Mouse (Mus musculus) monocyte, adult 2 months (primary cell): ENCODE measurements around the gene Arpin.

Experiments used
- DNase-seq, 2 experiments: peaks; one replicate each; pipeline ENCODE4 v3.0.0; 2022; ENCODE audit warnings: low spot score in 2 of 2, low read depth in 1 of 2

The Arpin gene

DNA sequence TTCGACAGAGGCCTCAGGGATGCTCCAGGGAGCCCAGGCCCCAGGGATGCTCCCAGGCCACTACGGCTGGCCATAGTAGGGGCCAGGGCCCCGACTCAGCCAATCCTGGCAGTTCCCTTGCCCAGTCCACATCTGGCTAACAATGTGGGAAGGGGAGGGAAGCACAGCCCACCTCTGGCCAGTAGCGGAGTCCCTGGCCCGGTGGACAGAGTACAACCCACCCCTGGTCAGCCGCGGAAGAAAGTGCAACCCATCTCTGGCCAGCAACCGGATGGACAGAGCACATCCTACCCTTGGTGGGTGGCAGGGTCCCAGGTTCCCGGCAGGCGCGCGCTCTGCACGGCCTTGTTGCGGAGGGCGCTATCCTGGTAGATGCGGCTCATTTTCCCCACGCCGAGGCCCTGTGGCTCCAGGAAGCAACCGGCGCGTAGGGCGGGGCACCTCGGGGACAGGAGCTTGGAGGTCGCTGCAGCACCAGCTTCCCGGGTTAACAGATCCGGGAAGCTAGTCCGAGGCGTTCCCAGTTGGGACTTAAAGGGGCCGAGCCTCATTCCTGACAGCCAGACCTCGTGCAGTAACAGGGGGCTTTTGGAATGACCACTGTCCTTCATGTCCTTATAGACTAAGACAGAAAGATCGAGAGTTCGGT, at the start of gene Arpin:
Arpin (minus strand) TSS at position 498 of the 649 bp plus-strand sequence.
- no peak for DNase-seq

- no peak for DNase-seq
These were observed 40.2 kb upstream of the Arpin start for GRCm38 (mm10) chr7:79975316-79975715.

DNA sequence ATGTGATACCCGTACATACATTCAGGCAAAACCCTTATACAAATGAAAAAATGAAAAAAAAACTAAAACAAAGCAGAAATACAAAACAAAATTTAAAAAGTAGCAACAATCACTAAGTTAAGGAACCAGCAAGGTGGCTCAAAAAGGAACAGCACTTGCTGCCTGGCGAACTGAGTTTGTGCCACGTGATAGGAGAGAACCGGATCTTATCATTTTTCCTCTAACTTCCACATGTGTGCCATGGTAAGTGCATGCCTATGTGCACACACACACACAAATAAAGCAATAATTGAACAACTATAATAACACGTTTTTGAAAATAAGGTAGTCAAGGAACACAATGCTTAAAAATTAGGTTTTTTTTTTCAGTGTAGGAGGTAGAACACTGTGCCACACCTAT, 37.0 kb upstream of the Arpin start:
- no peak for DNase-seq

DNA sequence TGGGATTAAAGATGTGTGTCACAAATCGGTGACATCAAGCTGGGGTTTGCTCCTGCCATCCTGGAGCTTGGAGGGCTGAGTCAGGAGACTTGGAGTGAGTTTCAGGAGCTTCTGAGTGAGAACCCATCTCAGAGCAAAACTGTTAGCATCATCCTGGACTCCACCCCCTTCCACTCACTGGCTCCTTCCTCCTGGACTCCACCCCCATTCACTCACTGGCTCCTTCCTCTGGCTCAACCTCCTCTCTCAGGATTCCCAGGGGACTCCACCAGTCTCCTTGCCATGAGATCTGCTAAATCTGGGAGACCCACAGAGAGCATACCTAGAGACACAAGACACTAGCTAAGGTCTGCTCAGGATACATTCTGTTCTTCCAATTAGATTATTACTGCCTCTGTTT, 35.2 kb upstream of the Arpin start:
- DNase-seq: no peak

DNA sequence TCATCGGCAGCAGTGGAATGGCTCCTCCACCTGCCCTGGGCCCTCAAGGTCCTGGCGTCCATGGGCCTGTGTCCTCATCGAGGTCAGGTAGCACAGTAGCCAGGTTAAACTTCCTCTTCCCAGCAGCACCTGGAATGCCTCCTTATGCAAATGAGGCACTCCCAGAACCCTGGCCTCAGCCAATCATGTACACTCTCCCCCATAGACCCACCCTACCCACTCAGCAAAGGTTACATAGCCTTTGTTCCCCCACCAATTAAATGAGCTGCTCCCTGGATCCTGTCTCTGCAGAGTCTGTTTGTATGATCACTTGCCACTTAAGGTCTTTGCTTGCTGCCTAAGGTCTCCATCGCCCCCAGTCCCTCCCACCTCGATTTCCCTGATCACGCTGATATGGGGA, 33.2 kb upstream of the Arpin start:
- DNase-seq: no peak

- DNase-seq: no peak
These were observed 26.4 kb upstream of the Arpin start for GRCm38 (mm10) chr7:79961600-79961999.

DNA sequence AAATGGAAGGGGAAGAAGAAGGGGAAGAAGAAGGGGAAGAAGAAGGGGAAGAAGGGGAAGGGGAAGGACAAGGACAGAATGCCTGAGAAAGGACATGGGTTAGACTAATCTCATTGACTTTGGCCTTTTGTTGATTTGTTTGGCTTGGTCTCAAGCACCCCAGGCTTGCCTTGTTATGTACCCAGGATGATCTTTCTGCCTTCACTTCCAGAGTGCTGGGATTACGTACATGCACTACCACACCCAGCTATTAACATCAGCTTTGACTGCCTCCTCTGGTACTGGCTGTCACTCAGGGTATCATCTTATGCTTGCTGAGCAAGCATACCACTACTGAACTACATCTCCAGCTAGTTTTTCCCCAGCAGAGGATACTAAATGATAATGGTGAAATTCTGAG, 21.0 kb upstream of the Arpin start:
- DNase-seq: no peak

DNA sequence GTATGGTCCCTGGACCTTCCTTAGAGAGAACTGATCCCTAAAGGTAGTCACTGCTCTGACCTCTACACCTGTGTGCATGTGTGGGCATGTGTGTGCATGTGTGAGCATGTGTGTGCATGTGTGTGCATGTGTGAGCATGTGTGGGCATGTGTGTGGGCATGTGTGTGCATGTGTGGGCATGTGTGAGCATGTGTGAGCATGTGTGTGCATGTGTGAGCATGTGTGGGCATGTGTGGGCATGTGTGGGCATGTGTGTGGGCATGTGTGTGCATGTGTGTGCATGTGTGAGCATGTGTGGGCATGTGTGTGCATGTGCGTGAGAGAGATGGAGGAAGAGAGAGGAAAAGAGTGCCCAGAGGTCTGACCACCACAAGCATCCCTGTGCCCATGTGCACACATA, 19.7 kb upstream of the Arpin start:
- DNase-seq: no peak

DNA sequence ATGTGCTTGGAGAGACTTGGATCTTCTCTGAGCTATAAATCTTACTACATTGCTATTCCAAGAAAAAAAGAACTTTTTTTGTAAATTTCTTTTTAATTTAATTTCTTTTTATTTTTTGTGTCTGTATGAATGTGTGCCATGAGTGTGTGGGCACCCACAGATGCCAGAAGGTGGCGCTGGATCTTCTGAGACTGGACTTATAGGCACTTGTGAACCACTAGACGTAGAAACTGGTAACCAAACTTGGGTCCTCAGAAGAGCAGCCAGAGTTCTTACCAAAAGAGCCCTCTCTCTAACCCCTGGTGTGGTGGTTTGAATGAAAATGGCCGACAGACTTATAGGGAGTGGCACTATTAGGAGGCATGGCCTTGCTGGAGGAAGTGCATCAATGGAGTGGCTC, 15.9 kb upstream of the Arpin start:
- no peak for DNase-seq

DNA sequence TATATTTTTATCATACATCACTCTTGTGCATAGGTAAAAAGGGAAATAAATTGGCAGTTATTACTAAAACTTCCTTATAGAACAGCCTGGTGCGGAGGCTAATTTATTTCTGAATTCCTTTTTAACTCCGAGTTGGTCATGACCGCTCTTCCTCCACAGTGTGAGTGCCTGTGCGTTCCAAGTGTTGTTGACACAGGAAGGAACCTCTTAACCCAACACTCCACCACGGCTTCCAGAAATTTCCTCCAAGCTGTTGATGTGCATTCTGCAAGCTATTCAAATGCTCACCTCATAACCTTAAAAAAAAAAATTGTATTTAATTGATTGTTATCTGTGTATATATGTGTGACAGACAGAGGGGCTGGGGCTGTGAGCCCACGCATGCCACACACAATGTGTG, 15.1 kb upstream of the Arpin start:
- DNase-seq: no peak

- peak; percentile 17 to 70 for DNase-seq
These were observed 499 bp upstream of the Arpin start for GRCm38 (mm10) chr7:79935511-79936205.

- DNase-seq: no peak
These were observed 698 bp downstream of the Arpin start for GRCm38 (mm10) chr7:79934461-79934860.

DNA sequence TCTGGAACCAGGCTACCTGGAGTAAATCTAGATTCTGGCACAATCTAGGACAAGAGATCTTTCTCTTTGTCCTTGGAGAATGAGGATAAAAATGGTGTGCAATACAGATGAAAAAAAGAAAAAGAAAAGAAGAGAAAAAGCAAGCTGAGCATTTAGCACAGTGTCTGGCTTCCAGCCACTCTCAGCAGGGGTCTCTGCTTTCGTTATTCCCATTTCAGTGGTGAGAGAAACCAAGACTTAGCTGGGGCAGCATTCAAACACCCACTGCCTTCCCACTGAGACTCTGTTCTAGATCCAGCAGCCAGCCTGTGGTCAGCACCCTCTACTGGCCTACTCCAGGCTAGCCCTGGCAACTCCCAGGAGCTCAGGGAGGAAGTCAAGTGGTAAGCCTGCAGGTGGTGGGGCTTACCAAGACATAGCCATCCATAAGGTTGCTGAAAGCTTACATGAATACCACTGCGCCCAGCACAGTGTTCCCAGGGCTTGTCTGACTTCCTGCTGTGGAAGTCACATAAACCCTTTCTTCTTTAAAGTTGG, 6.6 kb downstream of the Arpin start:
- DNase-seq: no peak

DNA sequence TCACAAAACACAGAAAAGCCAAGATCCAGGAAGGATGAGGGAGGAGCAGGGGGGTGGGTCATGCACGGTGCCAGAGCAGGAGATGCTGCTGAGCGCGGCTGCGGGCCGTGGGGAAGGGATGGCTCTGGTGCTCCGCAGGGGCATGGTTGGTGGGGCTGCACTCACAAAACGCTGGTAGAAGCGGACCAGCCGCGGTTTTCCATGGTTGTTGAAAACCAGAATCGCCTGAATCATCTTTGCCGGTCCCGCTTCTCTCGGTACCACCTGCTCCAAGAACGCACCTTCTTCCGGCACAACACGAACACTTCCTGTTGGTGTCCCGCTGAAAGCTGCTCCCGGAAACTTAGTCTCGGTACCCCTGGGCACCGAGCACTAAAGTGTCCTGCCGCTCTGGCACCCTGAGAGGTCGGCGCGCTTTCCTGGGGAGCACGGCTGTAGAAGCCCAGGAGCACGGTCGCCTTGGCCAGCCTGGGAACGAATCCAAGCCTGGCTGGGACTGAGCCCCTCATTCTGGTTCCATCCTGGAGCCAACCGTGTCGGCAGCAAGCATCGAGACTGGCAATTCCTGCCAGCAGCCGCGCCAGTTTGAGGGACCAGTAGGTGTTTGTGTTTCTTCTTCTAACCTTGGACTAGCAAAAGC, 14.7 kb downstream of the Arpin start, which contains the start of gene Ap3s2:
Ap3s2 (minus strand) TSS at position 306 of the 640 bp plus-strand sequence.
- peak; percentile 50 to 67 for DNase-seq

DNA sequence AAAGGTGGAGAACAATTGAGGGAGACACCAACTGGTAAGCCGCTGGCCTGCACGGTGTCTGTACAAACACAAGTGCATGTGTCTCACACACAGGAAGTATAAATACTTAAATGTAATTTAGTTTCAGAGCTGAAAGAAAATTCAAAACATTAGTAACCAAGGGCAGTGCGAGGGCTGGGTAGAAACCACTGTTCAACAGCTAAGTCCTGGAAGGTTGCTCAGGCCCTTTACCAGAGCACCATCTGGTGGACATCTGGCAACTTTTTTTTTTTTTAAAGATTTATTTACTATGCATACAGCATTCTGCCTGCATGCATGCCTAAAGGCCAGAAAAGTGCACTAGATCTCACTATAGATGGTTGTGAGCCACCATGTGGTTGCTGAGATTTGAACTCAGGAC, 20.6 kb downstream of the Arpin start:
- DNase-seq: no peak

- no peak for DNase-seq
These were observed 27.8 kb downstream of the Arpin start for GRCm38 (mm10) chr7:79907356-79907755.

- DNase-seq: no peak
These were observed 28.2 kb downstream of the Arpin start for GRCm38 (mm10) chr7:79906914-79907313.

- DNase-seq: no peak
These were observed 30.0 kb downstream of the Arpin start for GRCm38 (mm10) chr7:79905193-79905592.

- DNase-seq: no peak
These were observed 31.9 kb downstream of the Arpin start for GRCm38 (mm10) chr7:79903160-79903792.

DNA sequence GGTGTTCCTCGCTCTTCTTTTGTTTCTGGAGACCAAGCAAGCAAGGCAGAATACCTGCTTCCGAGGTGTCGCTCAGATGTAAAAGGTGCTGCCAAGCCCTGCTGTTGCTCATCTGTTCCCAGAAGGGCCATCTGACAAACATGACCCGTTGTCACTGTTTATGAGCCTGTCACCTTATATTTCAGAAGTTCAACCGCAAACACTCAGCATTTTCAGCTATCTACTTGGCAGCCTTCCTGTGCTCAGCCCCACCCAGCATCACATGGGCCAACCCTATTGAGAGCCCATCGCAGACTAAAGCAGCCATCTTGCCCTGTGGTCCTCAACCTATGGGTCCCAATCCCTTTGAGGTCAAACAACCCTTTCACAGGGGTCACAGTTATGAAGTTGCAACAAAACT, 34.4 kb downstream of the Arpin start:
- no peak for DNase-seq

- no peak for DNase-seq
These were observed 39.9 kb downstream of the Arpin start for GRCm38 (mm10) chr7:79895225-79895624.

GRCm38 (mm10) chr7:79894790-79895189, 40.4 kb downstream of the Arpin start:
- DNase-seq: no peak
